Mouse (Mus musculus) limb, embryonic 14.5 days (tissue): Measurements from ENCODE around the gene Scyl3. TPM values are rescaled to one million over a fixed set of nuclear protein-coding genes. Genes with fewer than 3 reads are reported as not detected.

Experiments
- ATAC-seq: fragments of 200-750 bp; cut with Nextera tagmentation; 2 replicates; pipeline ENCODE4 v1.8.0; 2017; ENCODE audit warnings: low read depth, moderate number of reproducible peaks, moderate TSS enrichment; ENCODE audit not compliant: low FRiP score
- DNase-seq: peaks from one replicate; pipeline ENCODE4 v3.0.0-alpha.2; 2015; ENCODE audit warnings: low spot score
- H3K27ac ChIP-seq: fragments of 300-500 bp; sonication (generic); replicated peaks from 2 replicates; pipeline ENCODE4 v1.5.1; 2014; ENCODE audit warnings: low read depth, mild to moderate bottlenecking, low read length, moderate library complexity, mixed read lengths
- H3K27me3 ChIP-seq: fragments of 300-500 bp; sonication (generic); 2 replicates; pipeline ENCODE4 v1.6.1; 2014; ENCODE audit warnings: low read length, mixed read lengths; ENCODE audit not compliant: control insufficient read depth, insufficient read depth
- H3K36me3 ChIP-seq: fragments of 300-500 bp; sonication (generic); 2 replicates; pipeline ENCODE4 v1.6.1; 2014; ENCODE audit warnings: mild to moderate bottlenecking, low read length, moderate library complexity, mixed read lengths; ENCODE audit not compliant: control insufficient read depth, insufficient read depth
- H3K4me1 ChIP-seq: fragments of 300-500 bp; sonication (generic); 2 replicates; pipeline ENCODE4 v1.6.1; 2014; ENCODE audit warnings: antibody characterized with exemption, low read length, mixed read lengths; ENCODE audit not compliant: control insufficient read depth, insufficient read depth
- H3K4me2 ChIP-seq: fragments of 300-500 bp; sonication (generic); replicated peaks from 2 replicates; pipeline ENCODE4 v1.6.1; 2014; ENCODE audit warnings: low read depth, mild to moderate bottlenecking, low read length, moderate library complexity; ENCODE audit not compliant: severe bottlenecking
- H3K4me3 ChIP-seq: fragments of 300-500 bp; sonication (generic); replicated peaks from 2 replicates; pipeline ENCODE4 v1.5.1; 2014; ENCODE audit warnings: low read length
- H3K9ac ChIP-seq: fragments of 300-500 bp; sonication (generic); 2 replicates; pipeline ENCODE4 v1.6.1; 2014; ENCODE audit warnings: mild to moderate bottlenecking, low read depth, low read length, moderate library complexity; ENCODE audit not compliant: severe bottlenecking
- H3K9me3 ChIP-seq: fragments of 300-500 bp; sonication (generic); 2 replicates; pipeline ENCODE4 v1.6.1; 2016; ENCODE audit warnings: low read length; ENCODE audit not compliant: control insufficient read depth
- POLR2A ChIP-seq: fragments of 200-500 bp; IDR thresholded peaks from 2 replicates; pipeline ENCODE4 v1.8.0; 2012; ENCODE audit warnings: inconsistent platforms, mild to moderate bottlenecking, moderate library complexity, borderline replicate concordance; ENCODE audit not compliant: insufficient read depth, insufficient read length; ENCODE audit errors: extremely low read depth
- WGBS: fragments of 180-500 bp; shearing (Covaris S2); extraction: QIAGEN DNeasy Blood & Tissue Kit; methylation state at CpG from one replicate; pipeline ENCODE4 v1.1.7; 2014; 5-methylcytosine and 5-hydroxymethylcytosine counted together
- polyA plus RNA-seq, 2 experiments: library from polyadenylated mRNA; depleted of rRNA in 1 of 2; stranded (reverse) in 1 of 2; unstranded in 1 of 2; fragments of >200 nt; fragmentation: Nextera tagmentation in 1 of 2; extraction: Ambion mirVana in 1 of 2; gene quantifications; 2 replicates each; pipeline versions ENCODE4 v1.2.1 to v1.2.3; 2012 to 2014

Scyl3 gene
- polyA plus RNA-seq (2012; rRNA removed) = 15.3 and 16.6 TPM in 2 replicates
- 20.8 and 22.5 TPM in 2 replicates for polyA plus RNA-seq (2014; fragmentation: Nextera tagmentation; extraction: Ambion mirVana)

- 66% methylated on average over 7 of the region's 7 CpGs for WGBS
- no peak for TF ChIP-seq POLR2A
- ATAC-seq (no peak), DNase-seq (no peak)
- Histone ChIP-seq H3K27me3 (no peaks in the 10 kb centered on the region), H3K4me3 (peak within 1 kb of the TSS; percentile 85), H3K4me2 (peak within 1 kb of the TSS; percentile 84), H3K27ac (peak within 1 kb of the TSS; percentile 63), H3K4me1 (0 out of 2 replicates have a peak, but pooled peaks cover 8% of the 10 kb centered on the region), H3K36me3 (peaks cover 6% of the 10 kb centered on the region; the same call in 1 of the 2 replicates), H3K9me3 (no peaks in the 10 kb centered on the region), H3K9ac (peak within 1 kb of the TSS; percentile 94)
Measured at GRCm38 (mm10) chr1:163928846-163929245, at the start of gene Scyl3. Gene Scyl3, plus strand, starts transcription at chr1:163929100.

GRCm38 (mm10) chr1:163889629-163890028 lies 39.3 kb upstream of the Scyl3 start:
- Histone ChIP-seq H3K36me3 (peaks cover 9% of the 10 kb centered on the region; the same call in 1 of the 2 replicates), H3K4me3 (no peak overlapping the region), H3K27me3 (no peaks in the 10 kb centered on the region), H3K9me3 (no peaks in the 10 kb centered on the region), H3K9ac (no peak overlapping the region), H3K4me1 (0 out of 2 replicates have a peak, but pooled peaks cover 2% of the 10 kb centered on the region), H3K27ac (no peak overlapping the region), H3K4me2 (no peak overlapping the region)
- no peak for ATAC-seq
- DNase-seq = no peak
- no peak for TF ChIP-seq POLR2A

GRCm38 (mm10) chr1:163893294-163893693 lies 35.6 kb upstream of the Scyl3 start:
- TF ChIP-seq POLR2A = no peak
- DNase-seq = no peak
- no peak overlapping the region for H3K9ac ChIP-seq
- no peak overlapping the region for H3K4me2 ChIP-seq
- peaks cover 18% of the 10 kb centered on the region for H3K4me1 ChIP-seq
- H3K27me3 ChIP-seq = no peaks in the 10 kb centered on the region
- H3K4me3 ChIP-seq = no peak overlapping the region
- no peaks in the 10 kb centered on the region for H3K9me3 ChIP-seq
- ATAC-seq = no peak
- peaks cover 5% of the 10 kb centered on the region; the same call in 1 of the 2 replicates for H3K36me3 ChIP-seq
- WGBS = 48% methylated on average over 5 of the region's 5 CpGs
- H3K27ac ChIP-seq = no peak overlapping the region

- H3K4me2 ChIP-seq = no peak overlapping the region
Measured at GRCm38 (mm10) chr1:163893774-163894527, 34.9 kb upstream of the Scyl3 start.

GRCm38 (mm10) chr1:163898291-163898764 lies 30.6 kb upstream of the Scyl3 start:
- Histone ChIP-seq H3K27me3 (no peaks in the 10 kb centered on the region), H3K4me2 (0 out of 2 replicates have a peak overlapping the region, but pooled peaks have one; percentile 2), H3K4me3 (no peak overlapping the region), H3K4me1 (peaks cover 26% of the 10 kb centered on the region), H3K9ac (no peak overlapping the region), H3K9me3 (no peaks in the 10 kb centered on the region), H3K27ac (no peak overlapping the region), H3K36me3 (no peaks in the 10 kb centered on the region)
- WGBS = 11% methylated on average over 5 of the region's 5 CpGs
- no peak for TF ChIP-seq POLR2A
- peak; percentile 83 for ATAC-seq
- peak; percentile 78 for DNase-seq

More at GRCm38 (mm10) chr1:163893774-163894527, 34.9 kb upstream of the Scyl3 start:
- Histone ChIP-seq H3K4me1 (peaks cover 22% of the 10 kb centered on the region), H3K27me3 (no peaks in the 10 kb centered on the region), H3K9ac (no peak overlapping the region), H3K27ac (no peak overlapping the region), H3K9me3 (no peaks in the 10 kb centered on the region), H3K36me3 (peaks cover 5% of the 10 kb centered on the region; the same call in 1 of the 2 replicates), H3K4me3 (no peak overlapping the region)
- WGBS = 37% methylated on average over 11 of the region's 11 CpGs
- ATAC-seq (no peak), DNase-seq (peak; percentile 60)
- no peak for TF ChIP-seq POLR2A
